Mouse (Mus musculus): ENCODE measurements at regions not wholly inside any gene's neighbourhood (a gene's known extent, or its start where the extent isn't known, plus 50 kb on each side); places are given as distances from the start of the nearest gene placed in this dataset.
A peak's percentile ranks its signal among the peaks of the same experiment; 100 is the strongest.

GRCm38 (mm10) chr12:79955501-79955900 is 157.3 kb downstream of the Zfp36l1 start:
- no peak overlapping the region for H3K27ac ChIP-seq (ENCODE audit: low read depth, low read length)
- no peak for ATAC-seq (replicated peaks; ENCODE audit: insufficient number of reproducible peaks, low FRiP score, low TSS enrichment)
- peaks cover 5% of the 10 kb centered on the region; the same call in 1 of the 2 replicates for H3K4me1 ChIP-seq (ENCODE audit: control insufficient read depth, insufficient read depth, low read length)
- no peak overlapping the region for H3K9ac ChIP-seq (ENCODE audit: low read depth, low read length)
- H3K36me3 ChIP-seq (ENCODE audit: control insufficient read depth, insufficient read depth, low read length) = no peaks in the 10 kb centered on the region
- H3K4me2 ChIP-seq = no peak overlapping the region
- H3K9me3 ChIP-seq (replicated peaks; ENCODE audit: control insufficient read depth, low read length) = no peaks in the 10 kb centered on the region
- 90% methylated on average over 2 of the region's 2 CpGs for WGBS (ENCODE audit: insufficient replicate concordance)
- no peaks in the 10 kb centered on the region for H3K27me3 ChIP-seq (ENCODE audit: control insufficient read depth, insufficient read depth, low read length)
- no peak overlapping the region for H3K4me3 ChIP-seq (ENCODE audit: low read depth, low read length)

DNA sequence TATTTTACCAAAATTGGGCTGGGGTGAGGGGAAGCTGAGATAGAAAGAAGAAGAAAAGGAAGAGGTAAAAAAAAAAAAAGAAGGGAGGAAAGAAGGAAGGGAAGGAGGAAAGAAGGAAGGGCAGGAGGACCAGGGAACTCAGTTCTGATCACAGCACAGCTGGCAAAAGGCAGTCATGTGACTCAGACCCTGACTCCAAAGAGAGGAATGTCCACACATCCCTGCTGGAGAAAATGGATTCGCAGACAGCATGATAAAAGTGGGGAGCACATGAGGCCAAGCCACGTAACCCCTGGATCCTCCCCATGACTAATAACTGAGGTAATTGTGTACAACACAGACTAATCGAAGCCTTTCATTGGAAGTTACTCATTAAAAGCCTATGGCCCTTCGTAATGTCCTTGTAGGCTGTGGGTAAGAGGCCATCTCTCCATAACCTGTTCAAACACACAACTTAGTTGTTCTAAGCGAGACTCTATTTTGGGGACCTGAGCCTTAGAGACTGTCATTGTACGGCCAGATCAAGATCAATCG is 162.2 kb downstream of the Zfp36l1 start:
- Histone ChIP-seq H3K36me3 (ENCODE audit: control insufficient read depth, insufficient read depth, low read length) (no peaks in the 10 kb centered on the region), H3K9me3 (replicated peaks; ENCODE audit: control insufficient read depth, low read length) (no peaks in the 10 kb centered on the region), H3K9ac (ENCODE audit: low read depth, low read length) (no peak overlapping the region), H3K27ac (ENCODE audit: low read depth, low read length) (no peak overlapping the region), H3K4me3 (ENCODE audit: low read depth, low read length) (no peak overlapping the region), H3K4me1 (ENCODE audit: control insufficient read depth, insufficient read depth, low read length) (peaks cover 12% of the 10 kb centered on the region; the same call in 1 of the 2 replicates), H3K27me3 (ENCODE audit: control insufficient read depth, insufficient read depth, low read length) (no peaks in the 10 kb centered on the region), H3K4me2 (no peak overlapping the region)
- ATAC-seq (replicated peaks; ENCODE audit: insufficient number of reproducible peaks, low FRiP score, low TSS enrichment) = no peak
- WGBS (ENCODE audit: insufficient replicate concordance) = 77% methylated on average over 7 of the region's 7 CpGs

- 30% methylated on average over 14 of the region's 14 CpGs for WGBS (ENCODE audit: insufficient replicate concordance)
- Histone ChIP-seq H3K4me2 (no peak overlapping the region), H3K36me3 (ENCODE audit: control insufficient read depth, insufficient read depth, low read length) (no peaks in the 10 kb centered on the region), H3K4me3 (ENCODE audit: low read depth, low read length) (no peak overlapping the region), H3K9ac (ENCODE audit: low read depth, low read length) (no peak overlapping the region), H3K4me1 (ENCODE audit: control insufficient read depth, insufficient read depth, low read length) (peaks cover 23% of the 10 kb centered on the region), H3K9me3 (replicated peaks; ENCODE audit: control insufficient read depth, low read length) (no peaks in the 10 kb centered on the region), H3K27me3 (ENCODE audit: control insufficient read depth, insufficient read depth, low read length) (no peaks in the 10 kb centered on the region), H3K27ac (ENCODE audit: low read depth, low read length) (peak overlapping the region; percentile 70)
- peak; percentile 39; the same call in 1 of the 2 replicates for ATAC-seq (replicated peaks; ENCODE audit: insufficient number of reproducible peaks, low FRiP score, low TSS enrichment)
Measured at GRCm38 (mm10) chr12:79949101-79949824, 163.6 kb downstream of the Zfp36l1 start.

GRCm38 (mm10) chr12:79947574-79947973 is 165.2 kb downstream of the Zfp36l1 start:
- Histone ChIP-seq H3K9me3 (replicated peaks; ENCODE audit: control insufficient read depth, low read length) (no peaks in the 10 kb centered on the region), H3K4me2 (no peak overlapping the region), H3K27me3 (ENCODE audit: control insufficient read depth, insufficient read depth, low read length) (no peaks in the 10 kb centered on the region), H3K36me3 (ENCODE audit: control insufficient read depth, insufficient read depth, low read length) (no peaks in the 10 kb centered on the region), H3K4me3 (ENCODE audit: low read depth, low read length) (no peak overlapping the region), H3K9ac (ENCODE audit: low read depth, low read length) (no peak overlapping the region), H3K27ac (ENCODE audit: low read depth, low read length) (no peak overlapping the region), H3K4me1 (ENCODE audit: control insufficient read depth, insufficient read depth, low read length) (peaks cover 30% of the 10 kb centered on the region)
- 74% methylated on average over 4 of the region's 4 CpGs for WGBS (ENCODE audit: insufficient replicate concordance)
- no peak for ATAC-seq (replicated peaks; ENCODE audit: insufficient number of reproducible peaks, low FRiP score, low TSS enrichment)

GRCm38 (mm10) chr12:79946777-79947176 is 166.0 kb downstream of the Zfp36l1 start:
- Histone ChIP-seq H3K27ac (ENCODE audit: low read depth, low read length) (no peak overlapping the region), H3K9ac (ENCODE audit: low read depth, low read length) (no peak overlapping the region), H3K27me3 (ENCODE audit: control insufficient read depth, insufficient read depth, low read length) (no peaks in the 10 kb centered on the region), H3K4me2 (no peak overlapping the region), H3K9me3 (replicated peaks; ENCODE audit: control insufficient read depth, low read length) (no peaks in the 10 kb centered on the region), H3K36me3 (ENCODE audit: control insufficient read depth, insufficient read depth, low read length) (no peaks in the 10 kb centered on the region), H3K4me3 (ENCODE audit: low read depth, low read length) (no peak overlapping the region), H3K4me1 (ENCODE audit: control insufficient read depth, insufficient read depth, low read length) (peaks cover 30% of the 10 kb centered on the region)
- 83% methylated on average over 10 of the region's 10 CpGs for WGBS (ENCODE audit: insufficient replicate concordance)
- ATAC-seq (replicated peaks; ENCODE audit: insufficient number of reproducible peaks, low FRiP score, low TSS enrichment) = no peak

GRCm38 (mm10) chr12:79945899-79946298 is 166.9 kb downstream of the Zfp36l1 start:
- H3K9ac ChIP-seq (ENCODE audit: low read depth, low read length) = no peak overlapping the region
- 71% methylated on average over 4 of the region's 4 CpGs for WGBS (ENCODE audit: insufficient replicate concordance)
- H3K4me1 ChIP-seq (ENCODE audit: control insufficient read depth, insufficient read depth, low read length) = peaks cover 27% of the 10 kb centered on the region
- H3K9me3 ChIP-seq (replicated peaks; ENCODE audit: control insufficient read depth, low read length) = no peaks in the 10 kb centered on the region
- H3K4me3 ChIP-seq (ENCODE audit: low read depth, low read length) = no peak overlapping the region
- H3K27ac ChIP-seq (ENCODE audit: low read depth, low read length) = peak overlapping the region; percentile 84; the same call in 1 of the 2 replicates
- no peak for ATAC-seq (replicated peaks; ENCODE audit: insufficient number of reproducible peaks, low FRiP score, low TSS enrichment)
- no peak overlapping the region for H3K4me2 ChIP-seq
- no peaks in the 10 kb centered on the region for H3K36me3 ChIP-seq (ENCODE audit: control insufficient read depth, insufficient read depth, low read length)
- H3K27me3 ChIP-seq (ENCODE audit: control insufficient read depth, insufficient read depth, low read length) = no peaks in the 10 kb centered on the region

DNA sequence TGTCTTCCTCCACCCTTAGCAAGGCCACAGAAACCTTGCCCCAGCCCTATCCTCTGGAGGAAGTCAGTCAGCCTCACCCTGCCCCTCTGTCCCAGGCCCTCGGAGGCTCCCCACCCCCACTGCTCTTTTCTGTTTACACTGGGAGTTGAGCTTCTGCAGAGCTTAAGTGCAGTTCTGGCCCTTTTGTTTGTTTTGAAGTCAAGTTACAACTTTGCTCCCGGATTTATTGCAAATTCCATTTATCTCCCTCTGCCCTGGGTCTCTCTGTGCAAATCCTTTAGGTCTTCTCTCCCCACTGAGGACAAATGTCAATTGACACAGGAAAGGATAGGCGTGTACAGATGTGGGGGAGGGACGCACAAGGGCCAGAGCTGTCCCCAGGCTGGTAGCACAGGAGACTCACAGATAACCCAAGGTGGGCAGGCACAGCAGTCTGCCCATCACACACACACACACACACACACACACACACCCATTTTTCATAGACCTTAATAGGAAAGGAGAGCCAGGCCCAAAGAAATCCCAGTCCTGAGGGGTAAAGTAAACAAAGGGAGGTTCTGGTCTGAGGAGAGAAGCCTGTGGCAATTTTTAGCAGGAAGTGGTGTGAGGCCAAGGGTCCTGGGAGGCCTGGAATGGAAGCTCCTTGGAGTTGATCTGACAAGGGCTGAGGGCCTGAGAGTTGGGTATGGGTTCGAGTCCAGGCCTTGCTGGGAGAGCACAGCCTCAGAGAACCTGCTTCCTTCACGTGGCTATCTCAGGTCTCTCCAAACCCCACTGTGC is 167.9 kb downstream of the Zfp36l1 start:
- H3K4me1 ChIP-seq (ENCODE audit: control insufficient read depth, insufficient read depth, low read length) = peaks cover 25% of the 10 kb centered on the region
- no peaks in the 10 kb centered on the region for H3K9me3 ChIP-seq (replicated peaks; ENCODE audit: control insufficient read depth, low read length)
- no peaks in the 10 kb centered on the region for H3K27me3 ChIP-seq (ENCODE audit: control insufficient read depth, insufficient read depth, low read length)
- no peak overlapping the region for H3K4me2 ChIP-seq
- 15% methylated on average over 6 of the region's 6 CpGs for WGBS (ENCODE audit: insufficient replicate concordance)
- peak; percentile 75; the same call in 1 of the 2 replicates for ATAC-seq (replicated peaks; ENCODE audit: insufficient number of reproducible peaks, low FRiP score, low TSS enrichment)
- H3K4me3 ChIP-seq (ENCODE audit: low read depth, low read length) = no peak overlapping the region
- H3K9ac ChIP-seq (ENCODE audit: low read depth, low read length) = no peak overlapping the region
- H3K27ac ChIP-seq (ENCODE audit: low read depth, low read length) = peak overlapping the region; percentile 84
- H3K36me3 ChIP-seq (ENCODE audit: control insufficient read depth, insufficient read depth, low read length) = no peaks in the 10 kb centered on the region

DNA sequence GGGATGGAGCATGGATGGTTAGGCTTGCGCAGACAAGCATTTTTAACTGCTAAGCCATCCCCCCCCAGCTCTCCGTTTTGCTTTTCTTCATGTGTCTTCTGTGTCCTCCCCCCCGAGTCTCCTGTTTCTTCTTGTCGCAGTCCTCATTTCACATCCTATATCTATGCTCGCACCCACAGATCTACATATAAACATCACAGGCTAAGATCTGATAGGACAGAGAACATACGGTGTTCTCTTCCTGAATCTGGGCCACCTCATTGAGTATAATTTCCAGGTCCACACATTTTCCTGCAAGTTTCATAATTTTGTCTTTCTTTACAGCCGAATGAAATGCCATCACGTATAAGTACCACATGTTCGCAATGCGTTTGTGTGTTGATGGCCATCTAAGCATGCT is 168.7 kb downstream of the Zfp36l1 start:
- H3K9me3 ChIP-seq (replicated peaks; ENCODE audit: control insufficient read depth, low read length) = no peaks in the 10 kb centered on the region
- H3K36me3 ChIP-seq (ENCODE audit: control insufficient read depth, insufficient read depth, low read length) = no peaks in the 10 kb centered on the region
- H3K27me3 ChIP-seq (ENCODE audit: control insufficient read depth, insufficient read depth, low read length) = no peaks in the 10 kb centered on the region
- H3K4me1 ChIP-seq (ENCODE audit: control insufficient read depth, insufficient read depth, low read length) = peaks cover 23% of the 10 kb centered on the region
- WGBS (ENCODE audit: insufficient replicate concordance) = 78% methylated on average over 10 of the region's 10 CpGs
- H3K27ac ChIP-seq (ENCODE audit: low read depth, low read length) = peak overlapping the region; percentile 84
- H3K9ac ChIP-seq (ENCODE audit: low read depth, low read length) = no peak overlapping the region
- H3K4me2 ChIP-seq = no peak overlapping the region
- no peak for ATAC-seq (replicated peaks; ENCODE audit: insufficient number of reproducible peaks, low FRiP score, low TSS enrichment)
- no peak overlapping the region for H3K4me3 ChIP-seq (ENCODE audit: low read depth, low read length)

Data from heart, embryonic 11.5 days (tissue).